Mouse (Mus musculus) effector memory CD4-positive, alpha-beta T cell, adult 5 months (primary cell): ENCODE data around the gene Gm8439. TPM values are rescaled to one million over a fixed set of nuclear protein-coding genes. Genes with fewer than 3 reads are reported as not detected.

ENCODE experiments used
- polyA plus RNA-seq: library from polyadenylated mRNA; unstranded; fragments of 100-300 nt; shearing (Covaris generic); gene quantifications from one replicate; pipeline ENCODE4 v1.2.1, GENCODE M21; 2017

Gene Gm8439
- polyA plus RNA-seq: not detected

DNA sequence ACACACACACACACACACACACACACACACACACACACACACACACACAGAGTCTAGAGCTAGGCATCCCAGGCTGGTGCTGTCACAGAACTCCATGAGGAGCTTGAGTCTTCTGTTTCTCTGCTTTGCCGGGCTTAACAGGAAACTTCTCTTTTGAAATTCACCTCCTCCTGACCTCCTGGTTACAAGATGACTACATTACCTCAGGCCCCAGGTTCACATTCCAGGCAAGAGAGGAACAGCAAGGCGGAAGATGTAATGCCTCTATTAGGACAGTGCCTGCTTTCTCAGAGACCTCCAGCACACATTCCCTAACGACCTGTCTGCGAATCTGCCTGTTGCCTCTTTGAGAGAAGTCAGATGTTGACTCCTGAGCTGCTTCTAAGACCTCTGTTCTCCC, at the start of gene Gm8439:
Gm8439 (plus strand) TSS at position 301 of the 400 bp plus-strand sequence.

GRCm38 (mm10) chr4:120569486-120570437, 18.8 kb upstream of the Gm8439 start, which contains the start of gene Ctps:
Ctps (minus strand) TSS chr4:120570276.

Other genes with a start within 250 kb of the Gm8439 start
- 19.7 TPM for gene Scmh1, start 183.5 kb upstream of the Gm8439 start, polyA plus RNA-seq
- not detected for gene Slfnl1, start 56.5 kb upstream of the Gm8439 start, polyA plus RNA-seq
- gene Ctps, start 18.5 kb upstream of the Gm8439 start, polyA plus RNA-seq: 24.3 TPM
- 1.2 TPM for gene Cited4, start 77.8 kb downstream of the Gm8439 start, polyA plus RNA-seq
- gene Kcnq4, start 159.9 kb downstream of the Gm8439 start, polyA plus RNA-seq: not detected
- gene Nfyc, start 242.8 kb downstream of the Gm8439 start, polyA plus RNA-seq: 100 TPM